Mouse (Mus musculus): Measurements from ENCODE around the gene Il6ra. TPM values are rescaled to one million over a fixed set of nuclear protein-coding genes. Genes with fewer than 3 reads are reported as not detected.

Il6ra gene
- total RNA-seq, 1 experiment from 2014 or later, result 9.6 TPM

DNA sequence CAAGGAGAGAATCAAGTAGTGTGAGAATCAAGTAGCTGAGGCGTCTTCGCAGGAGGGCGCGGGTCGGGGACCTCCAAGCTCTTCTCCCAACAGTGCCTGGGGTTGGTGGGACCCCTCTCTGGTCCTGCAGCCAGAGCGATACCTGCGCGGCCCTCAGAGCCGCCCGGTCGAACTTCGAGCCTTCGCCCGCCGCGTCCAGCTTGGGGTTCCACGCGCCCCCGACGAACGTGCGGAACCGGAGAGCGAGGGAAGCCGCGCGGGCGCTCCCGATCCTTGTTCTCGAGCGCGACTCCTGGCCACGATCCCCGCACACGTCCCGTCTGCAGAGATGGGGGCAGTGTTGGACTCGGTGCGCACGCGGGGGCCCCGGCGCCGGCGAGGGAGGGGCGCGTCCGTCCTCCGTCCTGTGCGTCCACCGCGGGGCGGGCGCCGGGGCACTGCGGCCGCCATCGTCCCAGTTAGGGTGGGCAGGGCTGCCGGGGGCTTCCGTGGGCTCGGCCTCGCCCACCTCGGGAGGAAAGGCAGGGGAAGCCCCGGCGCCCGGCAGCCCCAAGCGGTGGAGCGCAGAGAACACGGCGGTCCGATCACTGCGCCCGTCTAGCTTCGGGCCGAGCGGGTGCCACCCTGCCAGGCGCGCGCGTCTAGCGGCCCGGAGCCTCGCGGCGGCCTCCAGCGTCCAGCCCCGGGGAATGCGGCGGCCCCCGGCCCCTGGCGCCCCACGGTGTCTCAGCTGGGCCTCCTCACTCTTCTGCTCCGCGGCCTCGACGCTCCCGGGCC, 82.0 kb downstream of the Il6ra start, which contains the start of gene She:
Gene She (plus strand): TSS at position 556 of the 777 bp plus-strand sequence.
- no peak for ATAC-seq (replicated peaks in 1 of 2; ENCODE audit: insufficient read depth in 1 of 2, low FRiP score in 2 of 2, low TSS enrichment in 1 of 2, low read depth in 1 of 2, poor library complexity in 2 of 2, severe bottlenecking in 2 of 2)

DNA sequence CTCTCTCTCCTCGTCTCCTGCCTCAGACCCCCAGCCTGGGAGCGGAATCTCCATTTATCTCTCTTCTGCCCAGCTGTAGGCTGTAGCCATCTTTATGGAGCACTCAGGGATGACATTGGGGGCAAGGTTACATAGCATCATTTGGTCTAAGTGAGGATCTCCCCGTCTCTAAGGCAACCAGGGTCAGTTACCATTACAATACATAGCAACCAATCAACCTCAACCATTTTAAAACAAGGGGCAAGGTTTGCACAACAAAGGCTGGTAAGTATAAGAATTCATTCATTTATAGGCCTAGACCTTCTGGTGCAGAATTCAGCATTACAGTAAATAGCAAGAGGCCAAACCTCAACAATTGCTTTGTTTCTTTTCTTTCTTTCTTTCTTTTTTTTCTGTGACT, 86.7 kb downstream of the Il6ra start:
- no peak for ATAC-seq (replicated peaks in 1 of 2; ENCODE audit: insufficient read depth in 1 of 2, low FRiP score in 2 of 2, low TSS enrichment in 1 of 2, low read depth in 1 of 2, poor library complexity in 2 of 2, severe bottlenecking in 2 of 2)

DNA sequence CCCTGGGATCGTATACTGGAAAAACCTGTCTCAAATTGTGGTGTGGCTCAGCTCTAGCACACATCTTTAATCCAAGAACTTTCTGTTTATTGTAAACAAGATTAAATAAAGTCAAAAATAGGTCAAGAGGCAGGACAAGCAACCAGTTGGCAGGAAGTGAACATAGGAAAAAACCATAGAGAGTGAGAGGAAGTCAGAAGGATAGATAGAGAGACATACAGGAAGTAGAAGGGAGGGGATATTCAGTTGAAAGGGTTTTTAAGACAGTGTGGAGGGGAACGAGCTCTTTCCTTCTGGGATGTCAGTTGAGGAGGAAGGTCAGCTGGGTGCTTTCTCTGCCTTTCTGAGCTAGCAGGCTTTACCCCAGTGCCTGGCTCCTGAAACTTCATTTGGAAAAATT, 89.4 kb downstream of the Il6ra start:
- ATAC-seq (replicated peaks in 1 of 2; ENCODE audit: insufficient read depth in 1 of 2, low FRiP score in 2 of 2, low TSS enrichment in 1 of 2, low read depth in 1 of 2, poor library complexity in 2 of 2, severe bottlenecking in 2 of 2), result no peak

DNA sequence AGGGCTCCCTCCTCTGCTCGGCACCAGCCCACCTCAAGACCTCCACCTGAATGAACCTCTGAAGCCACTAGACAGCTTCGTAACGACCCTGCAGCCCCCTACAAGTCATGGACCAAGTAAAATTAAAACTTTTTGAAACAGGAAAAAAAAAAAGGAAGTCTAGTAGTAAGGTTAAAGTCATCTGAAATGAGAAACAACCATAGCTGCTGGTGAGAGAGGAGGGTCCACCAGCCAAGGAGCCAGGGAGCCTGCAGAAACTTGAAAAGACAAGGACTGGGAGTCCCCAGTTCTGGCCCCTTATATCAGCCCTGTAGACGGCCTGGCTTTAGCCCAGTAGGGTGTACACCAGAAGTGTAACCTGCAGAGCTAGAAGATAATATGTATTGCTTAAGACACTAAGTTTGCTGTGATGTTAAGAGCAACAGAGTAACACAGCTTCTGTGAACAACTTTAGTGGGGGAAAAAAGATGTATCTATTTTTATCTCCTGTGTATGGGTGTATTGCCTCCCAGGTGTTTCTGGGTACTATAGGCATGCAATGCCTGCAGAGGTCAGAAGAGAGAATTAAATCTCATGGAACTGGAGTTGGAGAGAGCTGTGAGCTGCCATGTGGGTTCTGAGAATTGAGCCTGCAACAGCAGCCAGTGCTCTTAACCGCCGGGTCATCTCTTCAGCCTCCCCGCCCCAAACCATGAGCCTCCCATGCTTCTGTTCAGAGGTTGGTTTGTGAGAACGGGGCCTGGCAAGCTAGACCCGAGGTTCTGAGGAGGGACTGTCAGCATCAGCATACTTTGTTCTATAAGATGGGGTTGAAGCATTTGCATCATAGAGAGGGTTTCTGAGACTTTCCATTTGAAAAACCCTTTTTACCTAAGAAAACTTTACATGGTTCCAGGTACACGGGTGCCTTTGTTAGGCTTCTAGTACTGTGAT, 91.2 kb downstream of the Il6ra start:
- no peak for ATAC-seq (replicated peaks in 1 of 2; ENCODE audit: insufficient read depth in 1 of 2, low FRiP score in 2 of 2, low TSS enrichment in 1 of 2, low read depth in 1 of 2, poor library complexity in 2 of 2, severe bottlenecking in 2 of 2)

DNA sequence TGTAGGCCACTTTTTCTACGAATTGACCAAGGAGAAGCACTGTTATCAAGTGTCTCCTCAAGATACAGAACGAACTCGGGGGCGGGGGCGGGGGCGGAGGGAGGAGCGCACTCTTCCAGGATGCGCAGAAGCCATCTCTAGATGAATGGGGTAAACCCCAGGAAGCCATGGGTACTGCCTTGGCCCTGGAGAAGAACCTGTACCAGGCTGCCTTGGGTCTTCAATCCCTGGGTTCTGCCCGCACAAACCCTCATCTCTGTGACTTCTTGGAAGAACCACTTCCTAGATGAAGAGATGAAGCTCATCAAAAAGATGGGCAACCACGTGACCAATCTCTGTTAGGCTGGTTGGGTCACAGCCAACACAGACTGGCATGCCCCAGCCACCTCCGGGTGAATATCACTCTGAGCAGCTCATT, 91.9 kb downstream of the Il6ra start:
- ATAC-seq (replicated peaks in 1 of 2; ENCODE audit: insufficient read depth in 1 of 2, low FRiP score in 2 of 2, low TSS enrichment in 1 of 2, low read depth in 1 of 2, poor library complexity in 2 of 2, severe bottlenecking in 2 of 2), result no peak

DNA sequence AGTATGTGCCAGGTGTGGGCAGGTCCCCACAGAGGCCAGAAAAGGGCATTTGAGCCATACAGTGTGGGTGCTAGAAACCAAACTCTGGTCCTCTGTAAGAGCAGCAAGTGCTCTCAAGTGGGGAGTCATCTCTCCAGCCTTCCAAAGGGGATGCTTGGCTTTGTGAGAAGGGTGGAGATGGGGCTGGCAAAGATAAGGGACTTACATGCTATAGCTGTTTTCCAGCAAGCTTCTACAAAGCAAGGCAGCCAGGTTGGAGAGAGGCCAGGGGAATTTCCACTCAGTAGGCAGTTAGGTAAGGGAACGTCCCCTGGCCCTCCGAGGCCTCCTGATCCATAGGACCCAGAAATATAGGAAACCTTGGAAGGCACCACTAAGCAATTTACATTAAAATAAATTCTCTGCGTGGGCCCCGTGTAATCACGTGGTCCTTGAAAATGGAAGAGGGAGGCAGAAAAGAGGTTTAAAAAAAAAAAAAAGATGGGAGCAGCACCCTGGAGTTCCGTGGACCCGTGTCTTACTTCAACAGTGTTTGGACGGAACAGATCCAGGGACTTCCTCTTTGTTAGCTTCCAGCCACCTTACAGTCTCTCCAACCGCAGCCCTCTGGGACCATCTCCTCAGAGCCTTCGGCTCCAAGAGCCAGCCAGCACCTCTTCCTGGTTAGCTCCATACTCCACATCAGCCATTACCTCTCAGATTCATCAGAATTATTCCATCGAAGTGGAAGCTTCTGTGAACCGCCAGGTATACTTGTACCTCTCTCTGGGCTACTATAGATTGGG, 92.5 kb downstream of the Il6ra start:
- no peak for ATAC-seq (replicated peaks in 1 of 2; ENCODE audit: insufficient read depth in 1 of 2, low FRiP score in 2 of 2, low TSS enrichment in 1 of 2, low read depth in 1 of 2, poor library complexity in 2 of 2, severe bottlenecking in 2 of 2)

DNA sequence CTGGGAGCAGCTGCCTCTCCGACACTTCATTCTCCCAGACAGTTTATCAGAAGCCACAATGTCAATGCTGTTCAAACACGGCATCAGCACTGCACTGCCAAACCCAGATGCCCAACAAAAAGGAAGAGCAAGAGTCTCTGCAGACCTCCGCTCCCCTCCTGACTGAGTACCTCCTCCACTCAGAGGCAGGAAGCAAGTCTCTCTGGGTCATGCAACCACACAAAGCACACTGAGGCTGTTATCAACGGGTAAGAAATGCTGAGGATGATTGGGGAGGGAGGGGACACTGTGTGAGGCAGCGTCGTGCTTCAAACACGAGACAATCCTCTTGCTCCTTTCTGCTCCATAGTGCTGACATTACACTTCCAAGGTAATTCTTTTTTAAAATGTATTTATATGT, 93.1 kb downstream of the Il6ra start:
- ATAC-seq (replicated peaks in 1 of 2; ENCODE audit: insufficient read depth in 1 of 2, low FRiP score in 2 of 2, low TSS enrichment in 1 of 2, low read depth in 1 of 2, poor library complexity in 2 of 2, severe bottlenecking in 2 of 2), result peak; percentile 57 to 63; a peak in 3 of 4 replicates

DNA sequence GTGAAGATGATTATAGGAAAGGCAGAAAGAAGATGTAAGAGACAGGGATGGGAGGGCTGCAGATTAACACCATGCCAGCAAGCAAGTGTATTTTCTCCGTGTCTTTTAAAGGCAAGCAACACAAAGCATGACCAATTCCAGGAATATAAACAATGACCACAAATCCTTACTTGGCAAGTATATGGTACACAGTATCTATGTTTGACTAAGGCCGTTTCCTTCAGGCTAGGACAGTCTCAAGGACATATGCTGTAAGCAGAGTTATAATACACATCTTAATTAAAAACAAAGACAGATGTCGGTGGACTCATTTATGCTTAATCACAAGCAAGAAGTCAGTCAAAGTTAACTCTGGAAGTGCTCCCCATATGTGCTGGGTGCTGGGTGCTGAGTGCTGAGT, 94.4 kb downstream of the Il6ra start:
- ATAC-seq (replicated peaks in 1 of 2; ENCODE audit: insufficient read depth in 1 of 2, low FRiP score in 2 of 2, low TSS enrichment in 1 of 2, low read depth in 1 of 2, poor library complexity in 2 of 2, severe bottlenecking in 2 of 2), result no peak

DNA sequence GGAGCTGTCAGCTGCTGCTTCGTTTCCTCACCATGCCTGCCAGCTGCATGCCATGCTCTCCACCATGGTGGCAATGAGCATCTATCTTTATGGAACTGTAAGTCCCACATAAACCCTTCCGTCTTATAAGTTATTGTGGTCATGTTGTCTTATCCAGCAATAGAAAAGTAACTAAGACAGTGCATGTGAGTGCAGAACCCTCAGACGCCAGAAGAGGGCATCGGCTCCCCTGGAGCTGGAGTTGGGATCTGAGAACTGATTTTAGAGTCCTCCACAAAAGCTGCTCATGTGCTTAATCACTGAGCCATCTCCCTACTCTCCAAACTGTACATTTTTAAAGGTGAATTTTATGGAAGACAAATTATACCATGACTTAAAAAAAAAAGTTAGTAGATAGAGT, 95.9 kb downstream of the Il6ra start:
- ATAC-seq (replicated peaks in 1 of 2; ENCODE audit: insufficient read depth in 1 of 2, low FRiP score in 2 of 2, low TSS enrichment in 1 of 2, low read depth in 1 of 2, poor library complexity in 2 of 2, severe bottlenecking in 2 of 2), result peak in 1 of 2 experiments; percentile 25; a peak in 1 of 4 replicates

Other genes with a start within 250 kb of the Il6ra start
- gene Adar, start 198.2 kb downstream of the Il6ra start, total RNA-seq (2017), result 34.2 and 56.2 TPM in 2 replicates
- 0.40 and 0.50 TPM in 2 replicates for gene Chrnb2, start 148.6 kb downstream of the Il6ra start, total RNA-seq (2017)
- gene Ube2q1, start 139.6 kb downstream of the Il6ra start, total RNA-seq (2017), result 105 and 125 TPM in 2 replicates
- gene She, start 81.8 kb downstream of the Il6ra start, total RNA-seq (2017), result 0.50 TPM in 1 of 2 replicates, not detected in the other
- gene Atp8b2, start 50.3 kb upstream of the Il6ra start, total RNA-seq (2017), result 52.4 and 76.5 TPM in 2 replicates
- 72.0 and 75.5 TPM in 2 replicates for gene Hax1, start 85.6 kb upstream of the Il6ra start, total RNA-seq (2017)
- gene 4933434E20Rik, start 138.4 kb upstream of the Il6ra start, total RNA-seq (2017), result 51.5 and 53.0 TPM in 2 replicates
- gene Ubap2l, start 139.4 kb upstream of the Il6ra start, total RNA-seq (2017), result 196 and 198 TPM in 2 replicates
- 892 and 993 TPM in 2 replicates for gene Tpm3, start 159.5 kb upstream of the Il6ra start, total RNA-seq (2017)
- gene Nup210l, start 190.9 kb upstream of the Il6ra start, total RNA-seq (2017), result 0.45 and 0.88 TPM in 2 replicates